Mouse (Mus musculus) limb, embryonic 11.5 days (tissue): Measurements from ENCODE around the gene Ass1. TPM values are rescaled to one million over a fixed set of nuclear protein-coding genes. Genes with fewer than 3 reads are reported as not detected.

ENCODE experiments used
- ATAC-seq: fragments of 200-750 bp; cut with Nextera tagmentation; 2 replicates; pipeline ENCODE4 v1.8.0; 2017; ENCODE audit warnings: low read depth; ENCODE audit not compliant: insufficient number of reproducible peaks, low FRiP score, low TSS enrichment
- DNase-seq: peaks from one replicate; pipeline ENCODE4 v3.0.0-alpha.2; 2015; ENCODE audit warnings: low spot score
- H3K27ac ChIP-seq: fragments of 300-500 bp; sonication (generic); replicated peaks from 2 replicates; pipeline ENCODE4 v1.5.1; 2014; ENCODE audit warnings: low read depth, mild to moderate bottlenecking, low read length
- H3K27me3 ChIP-seq: fragments of 300-500 bp; sonication (generic); 2 replicates; pipeline ENCODE4 v1.6.1; 2014; ENCODE audit warnings: mild to moderate bottlenecking, low read length, mixed read lengths; ENCODE audit not compliant: control insufficient read depth, insufficient read depth
- H3K36me3 ChIP-seq: fragments of 300-500 bp; sonication (generic); 2 replicates; pipeline ENCODE4 v1.6.1; 2014; ENCODE audit warnings: mild to moderate bottlenecking, low read length, moderate library complexity, mixed read lengths; ENCODE audit not compliant: control insufficient read depth, insufficient read depth
- H3K4me1 ChIP-seq: fragments of 300-500 bp; sonication (generic); 2 replicates; pipeline ENCODE4 v1.6.1; 2014; ENCODE audit warnings: low read length, mixed read lengths; ENCODE audit not compliant: control insufficient read depth, insufficient read depth
- H3K4me2 ChIP-seq: fragments of 300-500 bp; sonication (generic); 2 replicates; pipeline ENCODE4 v1.6.1; 2014; ENCODE audit warnings: low read depth, mild to moderate bottlenecking, moderate library complexity; ENCODE audit not compliant: severe bottlenecking
- H3K4me3 ChIP-seq: fragments of 300-500 bp; sonication (generic); 2 replicates; pipeline ENCODE4 v1.5.1; 2014; ENCODE audit warnings: low read depth, low read length
- H3K9ac ChIP-seq: fragments of 300-500 bp; sonication (generic); 2 replicates; pipeline ENCODE4 v1.6.1; 2014; ENCODE audit warnings: mild to moderate bottlenecking, low read length
- H3K9me3 ChIP-seq: fragments of 300-500 bp; sonication (generic); 2 replicates; pipeline ENCODE4 v1.6.1; 2016; ENCODE audit warnings: low read length; ENCODE audit not compliant: control insufficient read depth
- WGBS: fragments of 180-500 bp; shearing (Covaris S2); extraction: QIAGEN DNeasy Blood & Tissue Kit; methylation state at CpG from one replicate; pipeline ENCODE4 v1.1.7; 2014; 5-methylcytosine and 5-hydroxymethylcytosine counted together
- polyA plus RNA-seq: library from polyadenylated mRNA; unstranded; fragments of >200 nt; fragmentation: Nextera tagmentation; extraction: Ambion mirVana; gene quantifications from 2 replicates; pipeline ENCODE4 v1.2.1, GENCODE M21; 2014

The Ass1 gene
- polyA plus RNA-seq, 1 experiment from 2014 or later: 5.8 TPM

DNA sequence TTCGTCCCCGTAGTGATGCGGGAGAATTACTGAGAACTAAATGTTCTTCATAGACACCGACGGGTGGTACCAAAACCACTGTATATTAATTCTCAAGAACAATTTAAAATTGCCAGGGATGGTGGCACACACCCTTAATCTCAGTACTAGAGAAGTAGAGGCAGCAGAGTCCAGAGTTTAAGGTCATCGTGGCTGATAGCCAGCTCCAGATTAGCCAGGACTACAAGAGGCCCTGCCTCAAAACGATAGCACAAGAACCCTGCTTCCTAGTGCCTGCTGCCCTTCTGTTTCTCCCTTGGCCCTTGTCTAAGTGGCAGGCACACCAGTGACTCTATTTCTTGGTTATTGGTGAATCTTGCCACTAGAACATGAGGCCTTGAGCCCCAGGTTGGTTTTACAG is 9.1 kb upstream of the Ass1 start:
- DNase-seq: no peak
- Histone ChIP-seq H3K9me3 (no peaks in the 10 kb centered on the region), H3K4me1 (peaks cover 11% of the 10 kb centered on the region), H3K4me2 (no peak overlapping the region), H3K9ac (no peak overlapping the region), H3K27ac (no peak overlapping the region), H3K4me3 (no peak overlapping the region), H3K36me3 (no peaks in the 10 kb centered on the region), H3K27me3 (peaks cover 23% of the 10 kb centered on the region)
- 73% methylated on average over 7 of the region's 7 CpGs for WGBS
- no peak for ATAC-seq

DNA sequence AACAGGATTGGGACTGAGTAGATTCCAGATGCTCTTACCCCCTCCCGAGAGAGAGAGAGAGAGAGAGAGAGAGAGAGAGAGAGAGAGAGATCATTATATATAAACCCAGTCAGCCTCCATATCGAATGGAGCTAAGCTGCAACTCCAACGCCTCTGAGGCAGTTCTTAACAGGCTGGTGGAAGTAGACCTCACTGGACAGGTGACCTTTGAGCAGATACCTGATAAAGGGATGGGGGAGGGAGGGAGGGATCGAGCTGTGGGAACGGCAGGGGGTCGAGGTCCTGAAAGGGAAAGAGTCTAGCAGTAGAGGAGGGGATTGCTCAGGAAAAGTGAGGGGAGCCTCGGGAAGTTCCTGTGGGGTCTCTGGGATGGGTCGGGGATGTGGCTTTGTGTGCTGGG is 8.0 kb upstream of the Ass1 start:
- Histone ChIP-seq H3K27ac (no peak overlapping the region), H3K4me1 (peaks cover 11% of the 10 kb centered on the region), H3K27me3 (peaks cover 23% of the 10 kb centered on the region), H3K4me2 (no peak overlapping the region), H3K4me3 (no peak overlapping the region), H3K9ac (no peak overlapping the region), H3K9me3 (no peaks in the 10 kb centered on the region), H3K36me3 (no peaks in the 10 kb centered on the region)
- WGBS: 53% methylated on average over 8 of the region's 8 CpGs
- ATAC-seq (no peak), DNase-seq (no peak)

DNA sequence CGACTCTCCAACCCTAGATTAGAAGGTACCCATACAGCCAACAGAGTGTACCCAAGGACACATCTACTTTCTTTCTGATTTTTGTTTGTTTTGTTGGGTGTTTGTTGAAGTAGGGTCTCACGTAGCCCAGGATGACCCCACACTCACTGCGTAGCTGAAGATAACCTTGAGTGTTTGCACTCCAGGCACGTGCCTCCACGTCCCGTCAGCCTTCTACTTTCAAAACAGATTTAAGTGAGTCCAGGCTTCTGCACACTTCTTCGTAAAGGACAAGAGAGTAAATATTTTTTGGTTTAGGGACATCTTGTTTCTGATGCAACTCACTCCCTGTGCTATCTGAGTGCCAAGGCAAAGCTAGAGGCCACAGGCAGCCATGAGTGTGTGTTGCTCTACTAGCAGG is 6.8 kb upstream of the Ass1 start:
- WGBS: 88% methylated on average over 7 of the region's 7 CpGs
- H3K27me3 ChIP-seq: peaks cover 24% of the 10 kb centered on the region
- no peaks in the 10 kb centered on the region for H3K9me3 ChIP-seq
- H3K4me2 ChIP-seq: no peak overlapping the region
- ATAC-seq (no peak), DNase-seq (no peak)
- peaks cover 11% of the 10 kb centered on the region for H3K4me1 ChIP-seq
- no peaks in the 10 kb centered on the region for H3K36me3 ChIP-seq
- H3K4me3 ChIP-seq: no peak overlapping the region
- H3K27ac ChIP-seq: no peak overlapping the region
- H3K9ac ChIP-seq: no peak overlapping the region

DNA sequence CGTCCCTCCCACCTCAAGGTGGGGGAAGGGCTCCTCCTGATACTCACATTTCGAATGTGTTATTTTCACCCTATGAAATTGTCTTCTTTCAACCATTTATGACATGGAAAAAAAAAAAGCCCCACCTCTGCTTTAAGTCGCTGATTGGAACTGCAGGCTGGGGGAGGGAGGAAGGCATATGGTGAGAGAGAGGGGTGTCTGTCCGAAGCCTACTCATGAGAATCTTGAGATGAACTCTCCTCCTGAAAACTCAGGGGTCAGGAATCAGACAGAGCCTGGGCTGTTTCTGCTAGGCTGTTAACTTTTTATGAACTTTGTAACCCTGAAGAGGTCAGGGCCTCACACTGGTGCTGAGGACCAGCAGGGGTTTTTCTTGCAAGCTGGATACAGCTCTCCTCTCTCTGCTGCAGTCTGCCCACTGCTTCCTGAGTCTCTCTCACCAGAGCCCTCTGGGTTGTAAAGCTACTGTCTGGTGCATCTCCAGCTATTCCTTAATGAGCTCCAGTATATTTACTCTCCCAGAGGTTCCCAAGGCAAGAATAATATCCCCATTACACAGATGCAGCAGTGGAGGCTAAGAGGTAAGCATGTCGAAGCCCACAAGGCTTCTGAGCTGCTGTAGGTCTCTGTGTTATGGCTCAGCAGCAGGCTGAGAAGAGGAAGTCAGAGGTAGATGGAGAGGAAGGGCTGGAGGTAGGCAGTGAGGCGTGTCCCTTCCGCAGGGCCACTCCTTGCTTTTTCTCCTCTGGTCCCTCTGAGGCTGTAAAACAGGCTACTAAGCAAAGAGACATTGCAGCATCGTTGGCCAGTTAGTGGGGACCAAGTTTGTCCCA is 6.1 kb upstream of the Ass1 start:
- Histone ChIP-seq H3K36me3 (no peaks in the 10 kb centered on the region), H3K9ac (no peak overlapping the region), H3K4me3 (no peak overlapping the region), H3K9me3 (no peaks in the 10 kb centered on the region), H3K4me2 (no peak overlapping the region), H3K4me1 (peaks cover 11% of the 10 kb centered on the region), H3K27ac (no peak overlapping the region), H3K27me3 (peaks cover 24% of the 10 kb centered on the region)
- DNase-seq (no peak), ATAC-seq (no peak)
- 47% methylated on average over 8 of the region's 8 CpGs for WGBS

DNA sequence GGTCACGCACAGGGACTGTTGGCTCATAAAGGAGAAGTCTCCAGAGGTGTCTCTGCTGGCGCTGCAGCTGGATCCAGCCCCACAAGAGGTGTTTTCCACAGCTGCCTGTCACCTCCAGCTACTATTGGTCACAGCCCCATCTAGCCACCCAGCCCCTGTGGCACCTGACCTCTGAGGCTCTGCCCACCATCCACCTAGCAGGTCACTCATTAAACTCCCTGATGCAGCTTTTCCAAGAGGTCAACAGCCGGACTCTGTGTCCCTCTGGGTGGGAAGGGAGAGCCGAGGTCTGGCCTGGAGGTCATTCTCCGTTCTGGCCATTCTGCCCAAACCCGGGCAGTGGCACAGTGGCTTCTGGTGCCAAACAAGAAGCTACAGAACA is 5.5 kb upstream of the Ass1 start:
- ATAC-seq (no peak), DNase-seq (no peak)
- Histone ChIP-seq H3K27ac (no peak overlapping the region), H3K4me1 (peaks cover 11% of the 10 kb centered on the region), H3K27me3 (peaks cover 26% of the 10 kb centered on the region), H3K36me3 (no peaks in the 10 kb centered on the region), H3K9me3 (no peaks in the 10 kb centered on the region), H3K9ac (no peak overlapping the region), H3K4me2 (no peak overlapping the region), H3K4me3 (no peak overlapping the region)
- 63% methylated on average over 6 of the region's 6 CpGs for WGBS

DNA sequence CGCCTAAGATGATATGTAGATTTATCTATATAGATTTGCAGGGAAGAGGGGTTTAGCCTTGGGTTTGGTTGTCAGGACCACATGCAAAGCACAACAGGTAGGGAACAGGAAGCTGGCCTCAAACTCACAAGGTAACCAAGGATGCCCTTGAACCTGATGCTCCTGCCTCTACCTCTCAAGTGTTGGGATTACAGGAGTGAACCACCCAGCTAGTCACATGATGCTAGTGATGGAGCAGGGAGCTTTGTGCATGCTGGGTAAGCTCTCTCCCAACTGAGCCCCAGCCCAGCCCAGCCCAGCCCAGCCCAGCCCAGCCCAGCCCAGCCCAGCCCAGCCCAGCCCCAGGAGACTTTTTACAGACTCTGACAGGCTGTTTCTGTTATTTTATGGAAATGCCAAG is 2.5 kb upstream of the Ass1 start:
- H3K4me3 ChIP-seq: no peak overlapping the region
- no peaks in the 10 kb centered on the region for H3K36me3 ChIP-seq
- peaks cover 34% of the 10 kb centered on the region for H3K27me3 ChIP-seq

DNA sequence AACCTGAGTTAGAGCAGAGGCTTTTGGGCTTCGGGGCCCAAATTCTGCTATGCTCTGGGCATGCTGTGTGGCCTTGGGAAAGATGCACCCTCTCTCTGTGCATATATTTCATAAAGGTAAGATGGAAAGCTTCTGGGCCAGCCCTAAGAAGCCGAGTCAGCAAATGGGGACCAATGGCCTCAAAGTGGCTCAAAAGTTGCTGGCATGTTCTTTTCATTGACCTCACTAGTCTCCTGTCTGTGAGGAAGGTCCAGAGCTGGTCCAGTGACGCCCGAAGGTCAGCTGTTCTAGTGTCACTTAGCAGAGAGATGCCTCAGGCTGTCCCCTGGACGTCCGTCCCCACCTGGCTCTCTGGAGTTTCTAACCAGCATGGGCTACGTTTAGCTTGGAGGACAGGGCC is 1.1 kb upstream of the Ass1 start:
- Histone ChIP-seq H3K4me3 (no peak overlapping the region), H3K27me3 (peaks cover 34% of the 10 kb centered on the region), H3K9me3 (no peaks in the 10 kb centered on the region), H3K27ac (no peak overlapping the region), H3K9ac (no peak overlapping the region), H3K4me1 (peaks cover 14% of the 10 kb centered on the region), H3K36me3 (no peaks in the 10 kb centered on the region), H3K4me2 (no peak overlapping the region)
- ATAC-seq: no peak
- no peak for DNase-seq
- WGBS: 70% methylated on average over 7 of the region's 7 CpGs

More for the DNA sequence above, 2.5 kb upstream of the Ass1 start:
- Histone ChIP-seq H3K9me3 (no peaks in the 10 kb centered on the region), H3K27ac (no peak overlapping the region), H3K4me2 (no peak overlapping the region), H3K4me1 (peaks cover 20% of the 10 kb centered on the region), H3K9ac (no peak overlapping the region)
- whole genome bisulfite sequencing: 76% methylated on average over 1 of the region's 1 CpGs
- DNase-seq (no peak), ATAC-seq (no peak)

DNA sequence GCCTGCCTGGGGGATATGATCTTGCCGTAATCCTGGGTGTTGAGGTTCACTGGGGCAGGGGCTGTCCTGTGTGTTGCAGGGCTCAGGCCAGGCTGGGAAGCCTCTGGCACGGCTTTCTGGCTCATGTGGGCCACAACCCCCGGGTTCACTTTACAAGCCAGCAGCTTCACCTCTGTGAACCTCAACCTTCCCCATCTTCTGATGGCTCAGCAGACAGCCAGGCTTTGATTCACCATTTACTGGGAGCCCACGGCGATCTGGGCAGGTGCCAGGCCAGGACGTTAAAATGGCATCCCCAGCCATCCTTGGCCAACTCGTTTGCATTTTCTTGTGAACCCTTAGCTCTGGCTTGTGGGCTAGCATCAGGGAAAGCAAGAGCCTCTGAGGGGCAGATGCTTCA is 527 bp upstream of the Ass1 start:
- DNase-seq: no peak
- Histone ChIP-seq H3K27ac (no peak overlapping the region), H3K4me3 (peak overlapping the region; percentile 29), H3K4me1 (peaks cover 11% of the 10 kb centered on the region), H3K9me3 (no peaks in the 10 kb centered on the region), H3K27me3 (peaks cover 34% of the 10 kb centered on the region), H3K9ac (no peak overlapping the region), H3K36me3 (no peaks in the 10 kb centered on the region; the same call in 1 of the 2 replicates), H3K4me2 (peak overlapping the region; percentile 73)
- WGBS: 28% methylated on average over 7 of the region's 7 CpGs
- no peak for ATAC-seq
